Mouse (Mus musculus): Measurements from ENCODE around the gene Scn9a. TPM values are rescaled to one million over a fixed set of nuclear protein-coding genes. Genes with fewer than 3 reads are reported as not detected.

Scn9a gene
- total and polyA plus RNA-seq, 3 experiments, result not detected

DNA sequence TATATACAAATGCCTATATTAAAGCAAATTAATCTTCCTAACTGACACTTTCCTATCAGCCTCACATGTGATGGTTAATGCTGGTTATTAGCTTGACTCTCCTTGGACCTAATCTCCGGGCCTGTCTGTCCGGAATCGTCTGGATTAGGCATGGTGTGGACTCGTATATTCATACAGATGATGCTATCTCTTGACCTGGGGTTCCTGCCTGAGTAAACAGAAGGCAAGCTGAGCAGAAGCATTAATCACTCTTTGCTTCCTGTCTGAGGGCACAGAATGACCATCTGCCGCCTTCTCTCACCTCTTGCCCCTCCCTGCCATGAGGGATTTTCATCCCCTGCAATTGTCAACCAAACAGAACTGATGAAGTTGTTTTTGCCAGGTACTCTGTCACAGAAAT, 38.6 kb downstream of the Scn9a start:
- H3K36me3 ChIP-seq (ENCODE audit: control insufficient read depth in 1 of 2, insufficient read depth in 2 of 2, low read length in 2 of 2), result no peaks in the 10 kb centered on the region
- TF ChIP-seq TCF12 (IDR thresholded peaks at IDR 0.05; ENCODE audit: low read depth, low read length), result no peak
- TF ChIP-seq TAL1 (IDR thresholded peaks at IDR 0.05; ENCODE audit: low read length), result no peak
- TF ChIP-seq USF1 (IDR thresholded peaks at IDR 0.05; ENCODE audit: low read depth, low read length), result no peak
- no peak for TF ChIP-seq RCOR1 (IDR thresholded peaks at IDR 0.05; ENCODE audit: low read depth, low read length)
- TF ChIP-seq ELF1 (IDR thresholded peaks at IDR 0.05; ENCODE audit: low read depth, low read length), result no peak
- TF ChIP-seq MYC (IDR thresholded peaks at IDR 0.05; ENCODE audit: low read depth, low read length), result no peak
- TF ChIP-seq ZNF384 (IDR thresholded peaks at IDR 0.05; ENCODE audit: low read depth, low read length), result no peak
- no peak for TF ChIP-seq E2F4 (IDR thresholded peaks at IDR 0.05; ENCODE audit: borderline replicate concordance, low read depth, low read length)
- no peak for TF ChIP-seq UBTF (IDR thresholded peaks at IDR 0.05; ENCODE audit: borderline replicate concordance, insufficient read depth, low read depth, low read length)
- H3K4me3 ChIP-seq (ENCODE audit: control insufficient read depth in 1 of 2, insufficient read depth in 1 of 2, low read depth in 2 of 2, low read length in 2 of 2), result no peak overlapping the region
- H3K79me2 ChIP-seq (ENCODE audit: control insufficient read depth, insufficient read depth, low read length, poor library complexity), result no peaks in the 10 kb centered on the region
- no peaks in the 10 kb centered on the region for H3K9me3 ChIP-seq (replicated peaks; ENCODE audit: insufficient read depth, low read length)
- no peaks in the 10 kb centered on the region for H3K27me3 ChIP-seq (ENCODE audit: control insufficient read depth in 1 of 2, insufficient read depth in 2 of 2, low read length in 2 of 2)
- no peak overlapping the region for H3K27ac ChIP-seq (ENCODE audit: control insufficient read depth, low read depth, low read length)
- no peak overlapping the region for H3K9ac ChIP-seq (ENCODE audit: control insufficient read depth, low read depth, low read length, poor library complexity, severe bottlenecking)
- no peak for DNase-seq (ENCODE audit: low read depth, low spot score)
- no peaks in the 10 kb centered on the region for H3K4me1 ChIP-seq (ENCODE audit: control insufficient read depth in 1 of 2, insufficient read depth in 2 of 2, low read length in 2 of 2)

DNA sequence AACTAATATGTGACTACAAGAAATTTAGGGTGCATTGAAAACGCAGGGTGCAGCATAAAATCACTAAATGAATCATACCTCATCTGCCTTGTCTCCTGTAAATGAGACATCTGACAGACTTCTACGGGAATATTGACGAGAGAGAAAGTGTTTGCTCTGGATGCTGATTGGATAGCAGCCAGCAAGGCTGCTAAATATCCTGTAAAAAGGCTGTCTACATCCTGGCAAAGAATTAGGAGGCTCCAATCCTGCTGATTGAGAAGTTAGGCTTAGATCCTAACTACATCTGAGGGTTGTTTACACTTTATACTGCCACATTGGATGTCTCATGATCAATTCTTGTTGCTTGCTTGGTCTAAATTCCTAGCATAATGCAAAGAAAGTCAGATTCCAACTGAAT, 44.6 kb downstream of the Scn9a start:
- Histone ChIP-seq H3K4me1 (ENCODE audit: control insufficient read depth in 1 of 2, insufficient read depth in 2 of 2, low read length in 2 of 2) (no peaks in the 10 kb centered on the region), H3K79me2 (ENCODE audit: control insufficient read depth, insufficient read depth, low read length, poor library complexity) (no peaks in the 10 kb centered on the region), H3K9ac (ENCODE audit: control insufficient read depth, low read depth, low read length, poor library complexity, severe bottlenecking) (no peak overlapping the region), H3K27me3 (ENCODE audit: control insufficient read depth in 1 of 2, insufficient read depth in 2 of 2, low read length in 2 of 2) (no peaks in the 10 kb centered on the region), H3K9me3 (replicated peaks; ENCODE audit: insufficient read depth, low read length) (no peaks in the 10 kb centered on the region), H3K27ac (ENCODE audit: control insufficient read depth, low read depth, low read length) (no peak overlapping the region), H3K4me3 (ENCODE audit: control insufficient read depth in 1 of 2, insufficient read depth in 1 of 2, low read depth in 2 of 2, low read length in 2 of 2) (no peak overlapping the region), H3K36me3 (ENCODE audit: control insufficient read depth in 1 of 2, insufficient read depth in 2 of 2, low read length in 2 of 2) (no peaks in the 10 kb centered on the region)
- no peak for DNase-seq (ENCODE audit: low read depth, low spot score)
- TF ChIP-seq POLR2A (IDR thresholded peaks at IDR 0.05; ENCODE audit: control insufficient read depth in 1 of 2, insufficient read depth in 1 of 2, low read depth in 1 of 2, low read length in 2 of 2, poor library complexity in 1 of 2), result no peak

DNA sequence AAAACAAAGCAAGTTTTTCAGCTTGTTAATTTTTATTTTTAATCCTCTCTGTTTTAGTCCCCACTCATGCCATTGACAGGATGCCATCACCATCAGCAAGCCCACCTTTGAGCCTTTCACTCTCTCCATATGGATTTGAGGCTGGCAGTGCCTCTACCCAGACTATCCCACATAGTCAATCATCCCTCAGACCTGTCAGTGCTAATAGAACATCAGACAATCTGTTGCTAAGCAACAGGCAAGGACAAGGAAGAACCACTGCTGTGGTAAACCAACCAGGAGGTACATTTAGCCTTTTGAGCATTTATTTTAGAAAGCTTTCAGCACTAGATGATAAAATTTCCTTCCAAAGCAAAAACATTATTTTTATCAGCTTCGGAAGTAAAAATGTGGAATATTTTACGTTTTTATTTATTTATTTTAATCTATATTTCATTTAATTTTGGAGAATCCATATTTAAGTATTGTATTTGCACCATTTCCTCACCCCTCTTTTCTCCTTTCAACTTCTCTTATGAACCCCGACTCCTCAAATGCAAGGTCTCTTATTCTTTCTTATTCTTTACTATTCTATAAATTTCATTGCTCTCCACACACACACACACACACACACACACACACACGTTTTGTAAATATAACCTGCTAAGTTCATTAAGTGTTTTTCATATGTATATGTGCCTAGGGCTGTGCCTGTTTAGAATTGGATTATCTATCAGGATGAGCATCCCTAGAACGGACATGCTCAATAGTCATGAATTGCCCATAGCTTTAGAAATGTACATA, 54.5 kb downstream of the Scn9a start:
- no peak for DNase-seq (ENCODE audit: low read depth, low spot score)
- Histone ChIP-seq H3K79me2 (ENCODE audit: control insufficient read depth, insufficient read depth, low read length, poor library complexity) (no peaks in the 10 kb centered on the region), H3K4me3 (ENCODE audit: control insufficient read depth in 1 of 2, insufficient read depth in 1 of 2, low read depth in 2 of 2, low read length in 2 of 2) (no peak overlapping the region), H3K27ac (ENCODE audit: control insufficient read depth, low read depth, low read length) (no peak overlapping the region), H3K9me3 (replicated peaks; ENCODE audit: insufficient read depth, low read length) (no peaks in the 10 kb centered on the region), H3K36me3 (ENCODE audit: control insufficient read depth in 1 of 2, insufficient read depth in 2 of 2, low read length in 2 of 2) (no peaks in the 10 kb centered on the region), H3K9ac (ENCODE audit: control insufficient read depth, low read depth, low read length, poor library complexity, severe bottlenecking) (no peak overlapping the region), H3K27me3 (ENCODE audit: control insufficient read depth in 1 of 2, insufficient read depth in 2 of 2, low read length in 2 of 2) (no peaks in the 10 kb centered on the region), H3K4me1 (ENCODE audit: control insufficient read depth in 1 of 2, insufficient read depth in 2 of 2, low read length in 2 of 2) (no peaks in the 10 kb centered on the region)
- no peak for TF ChIP-seq USF1 (IDR thresholded peaks at IDR 0.05; ENCODE audit: low read depth, low read length)
- no peak for TF ChIP-seq TAL1 (IDR thresholded peaks at IDR 0.05; ENCODE audit: low read length)
- no peak for TF ChIP-seq NRF1 (IDR thresholded peaks at IDR 0.05; ENCODE audit: insufficient read depth, low read depth, low read length, poor library complexity, severe bottlenecking)
- no peak for TF ChIP-seq ZKSCAN1 (IDR thresholded peaks at IDR 0.05; ENCODE audit: low read depth, low read length)
- no peak for TF ChIP-seq E2F4 (IDR thresholded peaks at IDR 0.05; ENCODE audit: borderline replicate concordance, low read depth, low read length)
- TF ChIP-seq TCF12 (IDR thresholded peaks at IDR 0.05; ENCODE audit: low read depth, low read length), result no peak
- TF ChIP-seq MXI1 (IDR thresholded peaks at IDR 0.05; ENCODE audit: low read depth, low read length), result no peak
- no peak for TF ChIP-seq ZC3H11A (IDR thresholded peaks at IDR 0.05; ENCODE audit: low read depth, low read length)
- no peak for TF ChIP-seq MAFK (IDR thresholded peaks at IDR 0.05; ENCODE audit: borderline replicate concordance, low read depth, low read length)
